Mouse (Mus musculus): ENCODE data around the gene Gper1. TPM values are rescaled to one million over a fixed set of nuclear protein-coding genes. Genes with fewer than 3 reads are reported as not detected.
A peak's percentile ranks its signal among the peaks of the same experiment; 100 is the strongest.

Gper1 gene
- polyA plus RNA-seq, 1 experiment from 2014 or later = 8.7 TPM

DNA sequence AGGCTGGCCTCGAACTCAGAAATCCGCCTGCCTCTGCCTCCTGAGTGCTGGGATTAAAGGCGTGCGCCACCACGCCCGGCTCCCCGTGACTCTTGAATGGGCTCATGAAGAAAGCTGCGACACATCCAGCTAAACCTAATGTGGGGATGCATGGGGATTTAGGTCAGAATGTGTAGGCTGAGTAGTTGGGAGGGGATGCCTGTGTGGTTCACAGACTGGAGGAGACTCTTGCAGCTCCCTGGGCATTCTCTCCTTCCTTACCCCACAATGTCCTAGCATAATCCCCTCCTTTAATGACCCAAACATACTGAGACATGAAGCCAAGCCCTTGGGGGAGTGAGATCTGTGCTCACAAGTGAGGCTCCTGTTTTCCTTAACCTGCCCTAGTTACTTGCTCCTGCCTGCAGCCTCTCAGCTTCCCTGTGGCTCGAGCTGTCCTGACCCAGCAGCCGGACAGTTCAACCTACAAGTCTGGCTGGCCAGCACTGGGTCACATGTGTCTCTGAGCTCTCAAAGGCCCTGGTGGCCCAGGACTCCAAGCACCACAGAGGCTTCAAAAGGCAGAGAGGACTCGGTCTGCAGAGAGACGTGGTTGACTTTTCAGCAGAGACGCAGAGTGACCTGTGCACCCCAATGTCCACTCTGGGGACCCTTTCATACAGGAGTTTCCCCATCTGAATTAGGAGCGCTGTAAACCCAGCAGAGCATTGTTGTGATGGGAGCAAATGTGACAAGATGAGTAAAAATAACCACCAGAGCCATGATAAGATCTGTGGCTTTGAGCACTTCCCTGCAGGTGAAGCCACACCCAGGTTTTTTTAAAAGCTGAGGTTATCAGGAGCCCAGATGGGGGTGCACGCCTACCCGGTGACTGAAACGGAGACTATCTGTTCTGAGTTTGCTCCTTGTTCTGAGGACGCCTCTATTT lies 41.1 kb upstream of the Gper1 start:
- H3K4me2 ChIP-seq (ENCODE audit: low read length) = no peak overlapping the region
- H3K36me3 ChIP-seq (ENCODE audit: control insufficient read depth, insufficient read depth) = no peaks in the 10 kb centered on the region
- H3K27me3 ChIP-seq (replicated peaks; ENCODE audit: control insufficient read depth, insufficient read depth, low read length) = no peaks in the 10 kb centered on the region
- no peaks in the 10 kb centered on the region for H3K9me3 ChIP-seq (ENCODE audit: control insufficient read depth, low read length)
- H3K4me1 ChIP-seq (replicated peaks; ENCODE audit: control insufficient read depth, insufficient read depth, low read length) = peaks cover 17% of the 10 kb centered on the region
- H3K27ac ChIP-seq (ENCODE audit: low read length) = no peak overlapping the region
- no peak for ATAC-seq
- H3K9ac ChIP-seq (replicated peaks; ENCODE audit: low read depth, low read length) = no peak overlapping the region
- WGBS = 87% methylated on average over 18 of the region's 18 CpGs
- no peak overlapping the region for H3K4me3 ChIP-seq (replicated peaks; ENCODE audit: low read length)

DNA sequence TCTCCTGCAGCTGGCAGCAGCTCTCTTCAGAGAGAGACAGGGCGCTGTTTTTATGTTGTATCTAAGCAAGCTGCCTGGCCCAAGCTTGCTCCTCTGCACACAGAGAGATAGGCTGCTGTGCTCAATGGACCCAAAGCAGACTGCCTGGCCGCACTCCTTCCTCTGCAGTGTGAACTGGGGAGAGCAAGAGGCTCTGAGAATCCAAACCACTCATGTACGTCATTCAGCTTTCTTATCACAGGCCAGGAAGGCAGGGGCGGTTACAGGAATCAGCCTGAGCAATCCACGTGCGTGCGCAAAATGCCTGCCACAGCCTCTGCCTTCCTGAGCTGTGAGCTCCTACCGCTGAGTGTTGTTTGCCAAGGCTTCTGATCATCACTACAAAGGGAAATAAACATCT lies 40.2 kb upstream of the Gper1 start:
- ATAC-seq = no peak
- WGBS = 78% methylated on average over 8 of the region's 8 CpGs
- no peaks in the 10 kb centered on the region for H3K27me3 ChIP-seq (replicated peaks; ENCODE audit: control insufficient read depth, insufficient read depth, low read length)
- no peak overlapping the region for H3K9ac ChIP-seq (replicated peaks; ENCODE audit: low read depth, low read length)
- no peak overlapping the region for H3K4me3 ChIP-seq (replicated peaks; ENCODE audit: low read length)
- no peaks in the 10 kb centered on the region for H3K9me3 ChIP-seq (ENCODE audit: control insufficient read depth, low read length)
- peaks cover 14% of the 10 kb centered on the region for H3K4me1 ChIP-seq (replicated peaks; ENCODE audit: control insufficient read depth, insufficient read depth, low read length)
- no peak overlapping the region for H3K4me2 ChIP-seq (ENCODE audit: low read length)
- H3K36me3 ChIP-seq (ENCODE audit: control insufficient read depth, insufficient read depth) = no peaks in the 10 kb centered on the region
- no peak overlapping the region for H3K27ac ChIP-seq (ENCODE audit: low read length)

DNA sequence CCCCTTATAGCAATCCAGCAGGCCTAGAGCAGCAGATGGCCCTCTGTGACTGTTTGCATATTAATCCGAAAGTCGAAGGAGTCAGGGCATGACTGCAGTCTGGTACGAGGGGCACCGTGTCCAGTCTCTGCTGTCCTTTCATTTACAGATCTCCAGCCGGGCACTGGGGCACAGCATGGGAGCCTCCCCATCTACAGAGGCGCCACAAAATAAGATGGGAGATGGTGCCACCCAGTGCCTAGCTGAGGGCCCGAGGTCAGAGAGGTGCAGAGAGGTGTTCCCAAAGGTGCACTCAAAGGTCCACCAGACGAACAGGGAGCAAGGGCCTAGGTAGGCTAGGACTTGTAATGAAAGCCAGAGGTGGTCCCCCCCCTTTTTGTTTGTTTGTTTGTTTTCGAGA lies 39.7 kb upstream of the Gper1 start:
- H3K4me1 ChIP-seq (replicated peaks; ENCODE audit: control insufficient read depth, insufficient read depth, low read length) = peaks cover 16% of the 10 kb centered on the region
- no peaks in the 10 kb centered on the region for H3K27me3 ChIP-seq (replicated peaks; ENCODE audit: control insufficient read depth, insufficient read depth, low read length)
- ATAC-seq = no peak
- H3K4me2 ChIP-seq (ENCODE audit: low read length) = no peak overlapping the region
- H3K9ac ChIP-seq (replicated peaks; ENCODE audit: low read depth, low read length) = no peak overlapping the region
- H3K36me3 ChIP-seq (ENCODE audit: control insufficient read depth, insufficient read depth) = no peaks in the 10 kb centered on the region
- 82% methylated on average over 9 of the region's 9 CpGs for WGBS
- no peak overlapping the region for H3K4me3 ChIP-seq (replicated peaks; ENCODE audit: low read length)
- no peak overlapping the region for H3K27ac ChIP-seq (ENCODE audit: low read length)
- H3K9me3 ChIP-seq (ENCODE audit: control insufficient read depth, low read length) = no peaks in the 10 kb centered on the region

DNA sequence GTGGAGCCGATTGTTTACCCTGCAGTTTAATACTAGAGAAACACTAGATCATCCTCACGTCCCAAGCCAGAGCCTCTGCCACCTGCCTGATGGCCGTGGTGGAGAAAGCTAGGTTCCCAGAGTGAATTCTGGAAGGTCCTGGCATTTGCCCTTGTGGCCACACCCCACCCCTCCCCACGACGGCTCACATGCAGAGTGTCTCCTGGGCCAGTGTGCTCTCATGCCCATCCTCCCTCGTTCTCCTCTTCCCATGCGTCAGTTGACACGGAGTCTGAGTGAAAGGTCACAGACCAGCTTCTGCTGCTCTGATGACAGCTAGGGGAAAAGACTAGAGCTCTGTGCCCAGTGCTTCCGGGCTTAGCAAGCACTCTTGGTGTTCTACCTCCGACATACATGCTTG lies 38.4 kb upstream of the Gper1 start:
- Histone ChIP-seq H3K4me1 (replicated peaks; ENCODE audit: control insufficient read depth, insufficient read depth, low read length) (peaks cover 15% of the 10 kb centered on the region), H3K4me2 (ENCODE audit: low read length) (no peak overlapping the region), H3K36me3 (ENCODE audit: control insufficient read depth, insufficient read depth) (no peaks in the 10 kb centered on the region), H3K27me3 (replicated peaks; ENCODE audit: control insufficient read depth, insufficient read depth, low read length) (no peaks in the 10 kb centered on the region), H3K9ac (replicated peaks; ENCODE audit: low read depth, low read length) (no peak overlapping the region), H3K4me3 (replicated peaks; ENCODE audit: low read length) (no peak overlapping the region), H3K9me3 (ENCODE audit: control insufficient read depth, low read length) (no peaks in the 10 kb centered on the region), H3K27ac (ENCODE audit: low read length) (no peak overlapping the region)
- 84% methylated on average over 10 of the region's 10 CpGs for WGBS
- ATAC-seq = no peak

DNA sequence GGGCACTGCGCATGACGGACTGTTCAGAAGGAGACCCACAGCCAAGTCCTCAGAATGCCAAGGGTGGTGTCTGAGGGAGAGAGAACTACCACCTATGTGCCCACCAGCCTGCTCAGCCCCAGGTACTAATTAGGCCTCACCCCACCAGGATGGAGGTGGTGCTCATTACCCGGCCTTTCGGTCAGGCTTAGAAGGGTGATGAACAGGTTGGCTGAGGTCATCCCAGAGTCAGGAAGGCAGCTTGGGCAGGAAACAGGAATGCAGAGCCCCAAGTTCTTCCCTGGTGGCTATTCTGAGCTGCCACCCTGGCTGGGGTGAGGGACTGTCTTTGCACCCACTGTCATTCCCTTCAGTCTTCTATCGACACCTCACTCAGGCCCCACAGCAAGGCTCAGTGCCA lies 36.9 kb upstream of the Gper1 start:
- no peaks in the 10 kb centered on the region for H3K9me3 ChIP-seq (ENCODE audit: control insufficient read depth, low read length)
- no peak overlapping the region for H3K9ac ChIP-seq (replicated peaks; ENCODE audit: low read depth, low read length)
- no peak overlapping the region for H3K4me3 ChIP-seq (replicated peaks; ENCODE audit: low read length)
- H3K27me3 ChIP-seq (replicated peaks; ENCODE audit: control insufficient read depth, insufficient read depth, low read length) = no peaks in the 10 kb centered on the region
- no peak overlapping the region for H3K27ac ChIP-seq (ENCODE audit: low read length)
- 91% methylated on average over 5 of the region's 5 CpGs for WGBS
- H3K36me3 ChIP-seq (ENCODE audit: control insufficient read depth, insufficient read depth) = no peaks in the 10 kb centered on the region
- ATAC-seq = no peak
- H3K4me1 ChIP-seq (replicated peaks; ENCODE audit: control insufficient read depth, insufficient read depth, low read length) = peaks cover 5% of the 10 kb centered on the region
- no peak overlapping the region for H3K4me2 ChIP-seq (ENCODE audit: low read length)

DNA sequence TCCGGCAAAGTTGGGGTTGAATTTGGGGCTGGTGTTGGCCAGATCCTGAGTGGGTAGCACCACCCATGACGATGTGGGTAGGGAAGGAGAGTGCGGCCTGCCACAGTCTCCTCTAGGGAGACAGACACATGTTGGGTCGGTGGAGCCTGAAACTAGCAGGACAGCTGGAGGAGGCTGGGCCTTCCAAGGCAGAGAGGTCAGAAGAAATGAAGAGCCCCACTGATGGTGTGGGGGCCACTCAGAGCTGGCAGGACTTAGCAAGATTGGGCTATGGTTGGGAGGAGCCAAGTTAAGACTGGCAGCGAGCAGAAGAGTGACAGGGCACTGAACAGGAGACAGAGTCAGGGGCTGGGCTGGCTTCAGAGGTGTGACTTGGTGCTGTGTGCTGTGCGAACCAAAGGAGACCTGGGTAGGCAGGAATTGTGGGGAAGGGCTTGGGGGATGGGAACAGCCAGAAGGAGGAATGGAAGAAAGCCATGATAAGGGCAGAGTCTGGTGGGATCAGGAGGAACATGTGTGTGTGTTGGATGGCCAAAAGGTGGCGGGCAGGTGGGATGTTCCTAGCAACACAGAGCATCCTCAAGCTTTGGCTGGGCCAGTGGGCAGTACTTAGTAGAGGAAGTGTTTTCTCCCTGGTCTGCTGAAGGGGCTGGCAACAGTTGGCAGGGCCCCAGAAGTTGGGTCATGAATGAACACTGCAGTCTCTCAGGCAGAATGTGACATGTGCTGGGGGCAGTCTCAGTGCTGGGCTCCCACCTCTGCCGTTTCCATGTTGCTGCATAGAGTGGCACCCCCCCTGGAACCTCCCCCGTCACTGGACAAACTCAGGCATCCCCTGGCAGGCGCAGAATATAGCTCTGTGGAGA lies 35.4 kb upstream of the Gper1 start:
- H3K27ac ChIP-seq (ENCODE audit: low read length) = no peak overlapping the region
- no peaks in the 10 kb centered on the region for H3K9me3 ChIP-seq (ENCODE audit: control insufficient read depth, low read length)
- no peak overlapping the region for H3K4me3 ChIP-seq (replicated peaks; ENCODE audit: low read length)
- 83% methylated on average over 10 of the region's 10 CpGs for WGBS
- H3K4me2 ChIP-seq (ENCODE audit: low read length) = no peak overlapping the region
- no peaks in the 10 kb centered on the region for H3K27me3 ChIP-seq (replicated peaks; ENCODE audit: control insufficient read depth, insufficient read depth, low read length)
- no peak overlapping the region for H3K9ac ChIP-seq (replicated peaks; ENCODE audit: low read depth, low read length)
- H3K4me1 ChIP-seq (replicated peaks; ENCODE audit: control insufficient read depth, insufficient read depth, low read length) = peaks cover 3% of the 10 kb centered on the region
- no peaks in the 10 kb centered on the region for H3K36me3 ChIP-seq (ENCODE audit: control insufficient read depth, insufficient read depth)
- ATAC-seq = 0 out of 2 replicates have a peak, but pooled peaks have one; percentile 21

DNA sequence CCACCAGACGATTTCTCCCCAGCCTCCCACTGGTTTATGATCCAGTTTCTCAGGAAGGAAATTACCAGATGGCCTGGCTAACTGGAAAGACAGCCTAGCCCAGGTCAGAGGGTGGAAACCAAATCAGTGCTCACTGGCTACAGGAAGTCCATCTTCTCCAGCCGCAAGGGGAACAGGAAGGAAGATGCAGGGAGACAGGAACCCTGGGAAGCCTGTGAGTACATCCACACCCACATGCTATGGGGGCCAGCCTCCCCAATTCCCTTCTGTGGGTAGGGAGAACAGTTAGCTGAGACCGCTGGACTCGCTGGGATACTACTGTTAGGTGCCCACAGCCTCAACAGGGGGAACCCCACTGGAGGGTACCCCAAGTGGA lies 34.8 kb upstream of the Gper1 start:
- peaks cover 3% of the 10 kb centered on the region for H3K4me1 ChIP-seq (replicated peaks; ENCODE audit: control insufficient read depth, insufficient read depth, low read length)
- no peaks in the 10 kb centered on the region for H3K9me3 ChIP-seq (ENCODE audit: control insufficient read depth, low read length)
- no peak overlapping the region for H3K27ac ChIP-seq (ENCODE audit: low read length)
- no peaks in the 10 kb centered on the region for H3K36me3 ChIP-seq (ENCODE audit: control insufficient read depth, insufficient read depth)
- no peak overlapping the region for H3K4me2 ChIP-seq (ENCODE audit: low read length)
- no peak for ATAC-seq
- 77% methylated on average over 4 of the region's 4 CpGs for WGBS
- no peak overlapping the region for H3K9ac ChIP-seq (replicated peaks; ENCODE audit: low read depth, low read length)
- no peaks in the 10 kb centered on the region for H3K27me3 ChIP-seq (replicated peaks; ENCODE audit: control insufficient read depth, insufficient read depth, low read length)
- no peak overlapping the region for H3K4me3 ChIP-seq (replicated peaks; ENCODE audit: low read length)

DNA sequence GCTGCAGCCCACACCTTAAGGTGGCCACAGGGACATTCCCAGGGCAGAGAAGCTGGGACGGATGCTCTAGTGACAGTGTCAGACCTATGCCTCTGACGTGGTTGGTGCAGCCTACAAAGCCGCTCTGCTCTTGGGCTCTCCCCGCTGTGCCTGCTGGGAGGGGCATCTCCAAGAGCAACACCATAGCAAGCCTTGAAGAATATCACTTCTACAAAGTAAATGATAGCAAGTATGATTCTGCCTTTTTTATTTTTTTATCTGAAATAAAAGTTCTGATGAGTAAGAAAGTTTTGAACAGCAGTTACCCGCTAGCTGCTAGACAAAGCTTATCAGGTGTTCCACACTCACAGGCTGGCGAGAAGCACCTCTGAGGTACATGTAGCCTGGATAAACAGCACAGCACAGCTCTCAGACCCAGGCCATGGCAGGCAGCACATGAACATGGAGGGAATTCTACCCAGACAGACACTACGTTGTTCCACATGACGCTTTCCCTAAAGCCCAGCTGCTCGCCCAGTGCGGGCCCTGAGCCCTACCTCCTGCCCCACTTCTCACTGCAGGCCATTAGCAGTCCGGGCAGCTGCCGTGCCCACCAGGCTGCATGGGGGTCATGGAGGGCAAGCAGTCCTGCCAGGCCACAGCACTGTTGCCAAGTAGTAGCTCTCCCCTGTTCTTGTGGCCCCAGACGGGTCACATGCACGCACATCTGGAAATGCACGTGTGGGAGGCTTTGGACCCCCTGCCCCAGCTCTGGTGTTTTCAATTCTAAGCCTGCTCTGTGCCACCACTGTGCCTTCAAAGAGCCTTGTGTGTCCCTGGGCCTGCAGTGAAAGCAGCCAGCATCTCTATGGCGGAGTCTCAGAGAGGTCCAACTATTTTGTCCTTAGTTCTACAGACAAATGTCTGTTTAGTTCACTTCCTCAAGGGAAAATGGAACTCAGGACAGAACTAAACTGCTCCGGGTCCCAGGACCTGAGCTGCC lies 34.0 kb upstream of the Gper1 start:
- WGBS = 80% methylated on average over 17 of the region's 17 CpGs
- Histone ChIP-seq H3K27me3 (replicated peaks; ENCODE audit: control insufficient read depth, insufficient read depth, low read length) (no peaks in the 10 kb centered on the region), H3K4me3 (replicated peaks; ENCODE audit: low read length) (no peak overlapping the region), H3K4me1 (replicated peaks; ENCODE audit: control insufficient read depth, insufficient read depth, low read length) (peaks cover 3% of the 10 kb centered on the region), H3K4me2 (ENCODE audit: low read length) (no peak overlapping the region), H3K36me3 (ENCODE audit: control insufficient read depth, insufficient read depth) (no peaks in the 10 kb centered on the region), H3K27ac (ENCODE audit: low read length) (no peak overlapping the region), H3K9me3 (ENCODE audit: control insufficient read depth, low read length) (no peaks in the 10 kb centered on the region), H3K9ac (replicated peaks; ENCODE audit: low read depth, low read length) (no peak overlapping the region)
- peak; percentile 15; the same call in 1 of the 2 replicates for ATAC-seq
